Mouse (Mus musculus) neural tube, embryonic 12.5 days (tissue): ENCODE measurements around the gene Tinagl1. TPM values are rescaled to one million over a fixed set of nuclear protein-coding genes. Genes with fewer than 3 reads are reported as not detected.

Experiments used
- ATAC-seq: fragments of 200-750 bp; cut with Nextera tagmentation; 2 replicates; pipeline ENCODE4 v1.8.0; 2017; ENCODE audit warnings: low read depth, mild to moderate bottlenecking, moderate TSS enrichment, moderate library complexity; ENCODE audit not compliant: low FRiP score
- H3K27ac ChIP-seq: fragments of 300-500 bp; sonication (generic); 2 replicates; pipeline ENCODE4 v1.5.1; 2016
- H3K27me3 ChIP-seq: fragments of 300-500 bp; sonication (generic); replicated peaks from 2 replicates; pipeline ENCODE4 v1.6.1; 2016; ENCODE audit warnings: mild to moderate bottlenecking
- H3K36me3 ChIP-seq: fragments of 300-500 bp; sonication (generic); 2 replicates; pipeline ENCODE4 v1.6.1; 2016; ENCODE audit warnings: mild to moderate bottlenecking
- H3K4me1 ChIP-seq: fragments of 300-500 bp; sonication (generic); 2 replicates; pipeline ENCODE4 v1.6.1; 2016
- H3K4me2 ChIP-seq: fragments of 300-500 bp; sonication (generic); replicated peaks from 2 replicates; pipeline ENCODE4 v1.6.1; 2016; ENCODE audit warnings: mild to moderate bottlenecking
- H3K4me3 ChIP-seq: fragments of 300-500 bp; sonication (generic); 2 replicates; pipeline ENCODE4 v1.5.1; 2016
- H3K9ac ChIP-seq: fragments of 300-500 bp; sonication (generic); 2 replicates; pipeline ENCODE4 v1.6.1; 2016; ENCODE audit warnings: mild to moderate bottlenecking
- H3K9me3 ChIP-seq: fragments of 300-500 bp; sonication (generic); 2 replicates; pipeline ENCODE4 v1.6.1; 2016; ENCODE audit warnings: mild to moderate bottlenecking
- WGBS: fragments of 180-500 bp; shearing (Covaris S2); methylation state at CpG from one replicate; pipeline ENCODE4 v1.1.7; 2016; 5-methylcytosine and 5-hydroxymethylcytosine counted together
- polyA plus RNA-seq: library from polyadenylated mRNA; unstranded; fragments of >200 nt; fragmentation: Nextera tagmentation; extraction: Ambion mirVana; gene quantifications from 2 replicates; pipeline ENCODE4 v1.2.1, GENCODE M21; 2016

Gene Tinagl1
- polyA plus RNA-seq, 1 experiment from 2014 or later, result 5.5 TPM

DNA sequence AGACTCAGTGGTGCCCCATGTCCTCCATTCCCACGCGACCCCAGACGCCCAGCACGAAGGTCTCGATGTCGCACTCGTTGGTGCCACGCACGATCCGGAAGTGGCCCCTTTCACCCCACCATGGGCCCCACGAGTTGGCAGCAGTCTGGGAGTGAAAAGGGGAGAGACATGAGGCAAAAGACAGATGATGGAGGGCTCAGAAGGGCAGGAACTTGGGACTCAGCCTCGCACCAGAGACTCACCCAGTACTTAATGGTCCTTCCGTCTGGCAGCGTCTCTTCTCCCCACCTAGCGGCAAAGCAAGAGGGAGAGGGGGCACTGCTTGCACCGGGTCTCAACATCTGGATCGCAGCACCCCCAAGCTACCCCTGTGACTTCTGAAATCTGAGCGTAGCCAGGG lies 8.9 kb downstream of the Tinagl1 start:
- no peak overlapping the region for H3K9ac ChIP-seq
- no peaks in the 10 kb centered on the region for H3K36me3 ChIP-seq
- H3K4me3 ChIP-seq, result no peak overlapping the region
- H3K4me1 ChIP-seq, result peaks cover 23% of the 10 kb centered on the region
- no peak overlapping the region for H3K4me2 ChIP-seq
- peaks cover 44% of the 10 kb centered on the region for H3K27me3 ChIP-seq
- no peaks in the 10 kb centered on the region for H3K9me3 ChIP-seq
- no peak for ATAC-seq
- 76% methylated on average over 18 of the region's 18 CpGs for WGBS
- H3K27ac ChIP-seq, result no peak overlapping the region

- H3K27ac ChIP-seq, result no peak overlapping the region
- no peak for ATAC-seq
- H3K4me1 ChIP-seq, result peaks cover 23% of the 10 kb centered on the region
These were observed 10.8 kb downstream of the Tinagl1 start for GRCm38 (mm10) chr4:130164121-130164520.

GRCm38 (mm10) chr4:130163391-130163861 lies 11.5 kb downstream of the Tinagl1 start:
- Histone ChIP-seq H3K4me1 (peaks cover 19% of the 10 kb centered on the region), H3K27me3 (peaks cover 44% of the 10 kb centered on the region), H3K27ac (no peak overlapping the region), H3K9me3 (no peaks in the 10 kb centered on the region), H3K9ac (peak overlapping the region; percentile 30; the same call in 1 of the 2 replicates), H3K4me3 (0 out of 2 replicates have a peak overlapping the region, but pooled peaks have one; percentile 1), H3K36me3 (no peaks in the 10 kb centered on the region), H3K4me2 (peak overlapping the region; percentile 43)
- ATAC-seq, result no peak
- WGBS, result 7% methylated on average over 20 of the region's 20 CpGs

More at GRCm38 (mm10) chr4:130164121-130164520, 10.8 kb downstream of the Tinagl1 start:
- 64% methylated on average over 6 of the region's 6 CpGs for WGBS
- Histone ChIP-seq H3K27me3 (peaks cover 44% of the 10 kb centered on the region), H3K9me3 (no peaks in the 10 kb centered on the region), H3K4me2 (no peak overlapping the region), H3K4me3 (no peak overlapping the region), H3K9ac (no peak overlapping the region), H3K36me3 (no peaks in the 10 kb centered on the region)

DNA sequence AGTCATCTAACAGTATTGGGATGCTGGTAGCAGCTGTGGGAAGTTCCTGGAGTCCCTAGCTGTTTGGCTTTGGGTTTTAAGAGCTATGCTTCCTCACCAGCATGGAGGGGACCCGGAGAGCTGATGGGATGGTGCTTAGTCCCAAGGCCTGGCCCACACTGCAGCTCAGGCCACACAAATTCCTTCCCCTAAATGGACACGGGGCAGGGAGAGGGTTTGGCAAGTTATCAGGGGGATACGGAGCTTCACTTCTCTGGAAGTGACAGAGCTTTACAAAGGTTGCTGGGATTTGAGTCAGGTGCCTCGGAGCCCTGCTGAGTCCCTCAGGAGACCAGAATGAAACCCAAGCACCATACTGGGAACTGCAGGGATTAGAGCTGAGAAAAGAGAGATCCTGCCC lies 13.6 kb downstream of the Tinagl1 start:
- WGBS, result 29% methylated on average over 4 of the region's 4 CpGs
- Histone ChIP-seq H3K4me3 (no peak overlapping the region), H3K27ac (no peak overlapping the region), H3K9me3 (no peaks in the 10 kb centered on the region), H3K4me2 (no peak overlapping the region), H3K4me1 (peaks cover 8% of the 10 kb centered on the region), H3K9ac (no peak overlapping the region), H3K36me3 (no peaks in the 10 kb centered on the region), H3K27me3 (peaks cover 43% of the 10 kb centered on the region)
- ATAC-seq, result no peak

GRCm38 (mm10) chr4:130156812-130157371 lies 18.0 kb downstream of the Tinagl1 start:
- Histone ChIP-seq H3K4me3 (no peak overlapping the region), H3K27ac (no peak overlapping the region), H3K4me2 (no peak overlapping the region), H3K9me3 (no peaks in the 10 kb centered on the region), H3K9ac (no peak overlapping the region), H3K36me3 (no peaks in the 10 kb centered on the region), H3K4me1 (no peaks in the 10 kb centered on the region), H3K27me3 (peaks cover 20% of the 10 kb centered on the region)
- no peak for ATAC-seq
- WGBS, result 81% methylated on average over 12 of the region's 12 CpGs

DNA sequence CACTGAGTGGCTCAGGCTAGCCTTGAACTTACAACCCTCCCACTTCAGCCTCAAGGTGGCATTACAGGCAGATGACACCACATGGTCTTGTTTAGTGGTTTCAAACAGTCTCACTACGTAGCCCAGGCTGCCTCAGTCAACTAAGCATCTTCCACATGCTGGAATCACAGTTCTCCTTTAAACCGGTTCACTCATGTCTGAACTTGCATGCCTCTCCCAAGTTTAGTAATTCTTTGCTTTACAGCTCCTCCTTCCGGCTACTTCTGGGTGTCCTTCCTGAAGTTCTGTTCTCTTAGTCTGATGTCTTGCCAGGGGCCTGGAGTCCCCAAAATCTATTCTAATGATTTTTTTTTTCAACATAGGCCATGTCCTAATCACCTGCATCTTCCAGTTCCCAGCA lies 20.7 kb downstream of the Tinagl1 start:
- Histone ChIP-seq H3K4me2 (no peak overlapping the region), H3K4me3 (no peak overlapping the region), H3K4me1 (no peaks in the 10 kb centered on the region), H3K9ac (no peak overlapping the region), H3K9me3 (no peaks in the 10 kb centered on the region), H3K36me3 (no peaks in the 10 kb centered on the region), H3K27me3 (peaks cover 16% of the 10 kb centered on the region), H3K27ac (no peak overlapping the region)
- no peak for ATAC-seq
- 81% methylated on average over 3 of the region's 3 CpGs for WGBS

- no peak for ATAC-seq
- H3K4me1 ChIP-seq, result no peaks in the 10 kb centered on the region
- WGBS, result 73% methylated on average over 10 of the region's 10 CpGs
- no peak overlapping the region for H3K9ac ChIP-seq
- H3K36me3 ChIP-seq, result no peaks in the 10 kb centered on the region
- no peak overlapping the region for H3K4me3 ChIP-seq
- H3K4me2 ChIP-seq, result no peak overlapping the region
- peaks cover 11% of the 10 kb centered on the region for H3K27me3 ChIP-seq
- H3K9me3 ChIP-seq, result no peaks in the 10 kb centered on the region
- no peak overlapping the region for H3K27ac ChIP-seq
These were observed 26.5 kb downstream of the Tinagl1 start for GRCm38 (mm10) chr4:130148405-130148804.

DNA sequence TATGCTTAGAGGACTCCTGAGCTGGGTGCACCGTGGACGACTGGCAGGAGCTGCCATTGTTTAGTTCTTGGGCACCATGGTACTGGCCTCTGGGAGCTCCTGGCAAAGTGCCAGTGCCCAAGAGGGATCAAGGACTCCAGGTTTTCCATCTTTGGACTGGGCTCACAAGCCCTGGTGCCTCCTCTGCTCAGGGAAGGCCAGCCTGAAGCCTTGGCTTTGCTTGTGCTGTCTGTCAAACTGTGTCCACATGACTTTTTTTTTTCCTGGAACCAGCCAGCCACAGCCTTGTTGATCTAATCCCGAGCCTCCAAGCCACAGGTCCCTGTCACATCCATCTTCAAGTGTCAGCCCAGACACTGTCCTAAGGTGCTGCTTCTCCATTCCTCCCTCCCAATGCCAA lies 33.1 kb downstream of the Tinagl1 start:
- 57% methylated on average over 3 of the region's 3 CpGs for WGBS

DNA sequence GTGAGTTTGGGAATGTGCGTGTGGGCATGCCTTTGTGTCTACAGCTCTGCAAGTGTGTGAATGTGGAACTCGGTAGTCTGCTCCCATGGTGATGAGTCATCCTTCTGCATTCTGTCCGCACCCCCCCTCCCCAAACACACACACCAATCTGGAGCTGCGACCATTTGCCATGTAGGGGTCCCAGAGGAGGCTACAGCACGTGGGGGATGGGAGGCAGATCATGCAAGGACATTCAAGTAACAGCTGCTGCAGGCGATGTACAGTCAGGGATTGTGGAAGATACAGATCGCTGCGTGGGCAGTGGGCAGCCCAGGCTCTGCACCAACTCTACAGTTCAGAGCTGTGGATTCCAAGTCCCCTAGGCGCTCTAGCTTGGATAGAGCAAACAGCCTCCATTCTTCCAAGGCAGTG lies 33.9 kb downstream of the Tinagl1 start:
- H3K4me2 ChIP-seq, result peak overlapping the region; percentile 16; the same call in 1 of the 2 replicates
- 46% methylated on average over 9 of the region's 9 CpGs for WGBS
- ATAC-seq, result no peak
- H3K4me3 ChIP-seq, result no peak overlapping the region
- no peaks in the 10 kb centered on the region for H3K9me3 ChIP-seq
- H3K36me3 ChIP-seq, result no peaks in the 10 kb centered on the region
- peaks cover 56% of the 10 kb centered on the region for H3K27me3 ChIP-seq
- no peak overlapping the region for H3K9ac ChIP-seq
- peaks cover 27% of the 10 kb centered on the region for H3K4me1 ChIP-seq
- no peak overlapping the region for H3K27ac ChIP-seq

More for the DNA sequence above, 33.1 kb downstream of the Tinagl1 start:
- Histone ChIP-seq H3K36me3 (no peaks in the 10 kb centered on the region), H3K9me3 (no peaks in the 10 kb centered on the region), H3K27me3 (peaks cover 52% of the 10 kb centered on the region), H3K4me2 (no peak overlapping the region), H3K9ac (no peak overlapping the region), H3K27ac (no peak overlapping the region), H3K4me3 (no peak overlapping the region), H3K4me1 (peaks cover 27% of the 10 kb centered on the region)
- no peak for ATAC-seq

DNA sequence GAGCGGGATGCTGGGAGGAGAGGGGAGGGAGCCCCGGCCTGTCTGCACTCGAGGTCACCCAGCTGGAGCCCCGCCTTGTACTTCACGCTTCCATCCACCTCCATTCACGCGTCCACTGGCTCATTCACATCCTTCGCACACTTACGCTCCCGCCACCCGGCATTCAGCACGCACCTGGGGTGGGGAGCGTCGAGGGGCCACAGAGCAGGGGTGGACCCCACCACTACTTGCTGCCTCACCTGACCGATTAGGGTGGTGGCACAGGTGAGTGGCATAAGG lies 35.8 kb downstream of the Tinagl1 start, which contains the start of gene Hcrtr1:
TSS of gene Hcrtr1 (minus strand) at position 146 of the 279 bp plus-strand sequence.
- Histone ChIP-seq H3K27ac (no peak within 1 kb of the TSS), H3K4me1 (peaks cover 27% of the 10 kb centered on the region), H3K4me3 (peak within 1 kb of the TSS; percentile 34), H3K27me3 (peaks cover 56% of the 10 kb centered on the region), H3K9ac (peak within 1 kb of the TSS; percentile 48), H3K36me3 (no peaks in the 10 kb centered on the region), H3K9me3 (no peaks in the 10 kb centered on the region), H3K4me2 (peak within 1 kb of the TSS; percentile 81)
- ATAC-seq, result peak; percentile 31
- 1% methylated on average over 15 of the region's 15 CpGs for WGBS

- Histone ChIP-seq H3K4me2 (peak overlapping the region; percentile 81), H3K4me3 (peak overlapping the region; percentile 34), H3K4me1 (peaks cover 27% of the 10 kb centered on the region), H3K36me3 (no peaks in the 10 kb centered on the region), H3K27ac (no peak overlapping the region), H3K27me3 (peaks cover 56% of the 10 kb centered on the region), H3K9ac (peak overlapping the region; percentile 48), H3K9me3 (no peaks in the 10 kb centered on the region)
- peak; percentile 73 for ATAC-seq
- under 1% methylated on average over 56 of the region's 57 CpGs for WGBS
These were observed 36.3 kb downstream of the Tinagl1 start for GRCm38 (mm10) chr4:130138441-130139213.

GRCm38 (mm10) chr4:130133399-130133798 lies 41.5 kb downstream of the Tinagl1 start:
- Histone ChIP-seq H3K27me3 (peaks cover 20% of the 10 kb centered on the region), H3K9ac (no peak overlapping the region), H3K4me3 (no peak overlapping the region), H3K4me2 (no peak overlapping the region), H3K9me3 (no peaks in the 10 kb centered on the region), H3K36me3 (no peaks in the 10 kb centered on the region), H3K4me1 (peaks cover 3% of the 10 kb centered on the region; the same call in 1 of the 2 replicates), H3K27ac (no peak overlapping the region)
- no peak for ATAC-seq
- 67% methylated on average over 6 of the region's 6 CpGs for WGBS
